Mouse (Mus musculus): ENCODE measurements around the gene Sept11. TPM values are rescaled to one million over a fixed set of nuclear protein-coding genes. Genes with fewer than 3 reads are reported as not detected.

The Sept11 gene
- total and polyA plus RNA-seq, 3 experiments = 34.9 to 245 (median 87.2) TPM

DNA sequence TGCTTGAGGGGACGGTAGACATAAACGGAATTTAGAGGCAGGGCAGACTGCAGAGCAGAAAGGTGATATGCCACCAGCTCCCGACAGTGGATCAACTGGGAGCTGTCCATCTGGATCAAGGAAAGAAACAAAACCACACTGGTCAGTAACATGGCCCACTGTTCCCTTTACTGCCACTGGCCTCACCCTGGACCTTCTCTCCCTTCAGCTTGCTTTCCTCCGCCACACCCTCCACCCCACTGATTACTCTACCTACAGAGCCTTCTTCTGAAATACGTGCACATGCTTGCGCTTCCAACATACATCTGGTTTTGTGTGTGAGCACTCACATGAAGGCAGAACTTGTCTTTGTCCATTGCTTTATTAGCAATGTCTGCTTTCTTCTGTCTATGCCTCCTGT lies 90.1 kb downstream of the Sept11 start:
- Histone ChIP-seq H3K4me3 (ENCODE audit: control insufficient read depth in 1 of 2, insufficient read depth in 1 of 2, low read depth in 2 of 2, low read length in 2 of 2) (no peak overlapping the region), H3K27ac (ENCODE audit: control insufficient read depth, low read depth, low read length) (no peak overlapping the region), H3K4me1 (ENCODE audit: control insufficient read depth in 1 of 2, insufficient read depth in 2 of 2, low read length in 2 of 2) (no peaks in the 10 kb centered on the region), H3K36me3 (ENCODE audit: control insufficient read depth in 1 of 2, insufficient read depth in 2 of 2, low read length in 2 of 2) (peaks cover 0 to 26% of the 10 kb centered on the region in 2 experiments; a peak in 2 of 4 replicates), H3K79me2 (ENCODE audit: control insufficient read depth, insufficient read depth, low read length, poor library complexity) (no peaks in the 10 kb centered on the region), H3K9me3 (replicated peaks; ENCODE audit: insufficient read depth, low read length) (no peaks in the 10 kb centered on the region), H3K9ac (ENCODE audit: control insufficient read depth, low read depth, low read length, poor library complexity, severe bottlenecking) (no peak overlapping the region), H3K27me3 (ENCODE audit: control insufficient read depth in 1 of 2, insufficient read depth in 2 of 2, low read length in 2 of 2) (no peaks in the 10 kb centered on the region)
- no peak for TF ChIP-seq USF1 (IDR thresholded peaks at IDR 0.05; ENCODE audit: low read depth, low read length)
- TF ChIP-seq ZNF384 (IDR thresholded peaks at IDR 0.05; ENCODE audit: low read depth, low read length) = no peak
- TF ChIP-seq SMC3 (IDR thresholded peaks at IDR 0.05; ENCODE audit: low read depth, low read length) = no peak
- TF ChIP-seq E2F4 (IDR thresholded peaks at IDR 0.05; ENCODE audit: borderline replicate concordance, low read depth, low read length) = no peak
- no peak for DNase-seq (ENCODE audit: low read depth, low spot score)

DNA sequence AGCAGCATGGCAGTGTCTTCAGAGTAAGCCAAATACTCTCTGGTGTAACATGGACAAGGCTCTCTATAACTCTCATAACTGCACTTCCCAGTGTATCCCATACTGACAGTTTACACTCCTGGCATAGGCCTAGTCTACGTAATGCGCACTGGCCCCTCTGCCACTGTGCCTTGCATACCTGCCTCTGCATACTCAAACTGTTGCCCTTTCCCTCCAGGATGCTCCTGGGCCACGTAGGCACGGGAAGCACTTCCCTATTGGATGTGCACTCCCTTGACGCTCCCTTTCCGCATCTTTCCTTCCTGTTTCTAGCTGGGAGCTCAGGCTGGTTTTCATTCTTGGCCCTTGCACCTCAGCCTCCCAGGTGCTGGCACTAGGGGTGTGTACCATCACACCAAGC lies 91.3 kb downstream of the Sept11 start:
- no peak for DNase-seq (ENCODE audit: low read depth, low spot score)
- no peak for TF ChIP-seq ELF1 (IDR thresholded peaks at IDR 0.05; ENCODE audit: low read depth, low read length)
- no peak for TF ChIP-seq TBP (IDR thresholded peaks at IDR 0.05; ENCODE audit: low read depth, low read length)
- H3K9me3 ChIP-seq (replicated peaks; ENCODE audit: insufficient read depth, low read length) = no peaks in the 10 kb centered on the region
- H3K27me3 ChIP-seq (ENCODE audit: control insufficient read depth in 1 of 2, insufficient read depth in 2 of 2, low read length in 2 of 2) = no peaks in the 10 kb centered on the region
- no peak overlapping the region for H3K27ac ChIP-seq (ENCODE audit: control insufficient read depth, low read depth, low read length)
- H3K36me3 ChIP-seq (ENCODE audit: control insufficient read depth in 1 of 2, insufficient read depth in 2 of 2, low read length in 2 of 2) = peaks cover 0 to 38% of the 10 kb centered on the region in 2 experiments; a peak in 2 of 4 replicates
- no peak overlapping the region for H3K9ac ChIP-seq (ENCODE audit: control insufficient read depth, low read depth, low read length, poor library complexity, severe bottlenecking)
- H3K4me3 ChIP-seq (ENCODE audit: control insufficient read depth in 1 of 2, insufficient read depth in 1 of 2, low read depth in 2 of 2, low read length in 2 of 2) = no peak overlapping the region
- H3K79me2 ChIP-seq (ENCODE audit: control insufficient read depth, insufficient read depth, low read length, poor library complexity) = no peaks in the 10 kb centered on the region
- H3K4me1 ChIP-seq (ENCODE audit: control insufficient read depth in 1 of 2, insufficient read depth in 2 of 2, low read length in 2 of 2) = no peaks in the 10 kb centered on the region

DNA sequence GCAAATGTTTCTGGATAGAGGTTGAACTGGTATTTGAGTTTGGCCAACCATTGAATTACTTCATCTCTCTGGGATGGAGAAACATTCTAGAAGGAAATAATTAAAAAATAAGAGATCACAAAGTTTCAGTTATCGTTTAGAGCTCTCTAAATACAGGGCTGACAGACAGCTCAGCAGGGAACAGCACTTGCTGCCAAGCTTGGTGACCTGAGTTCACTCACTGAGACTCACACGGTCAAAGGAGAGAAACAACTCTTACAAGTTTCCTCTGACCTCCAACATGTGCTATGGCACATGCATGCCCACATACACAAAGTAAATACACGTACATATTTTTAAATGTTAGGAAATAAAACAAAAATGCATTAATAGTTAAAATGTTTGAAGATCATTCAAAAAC lies 96.4 kb downstream of the Sept11 start:
- peaks cover 2 to 5% of the 10 kb centered on the region in 2 experiments; a peak in 3 of 4 replicates for H3K4me1 ChIP-seq (ENCODE audit: control insufficient read depth in 1 of 2, insufficient read depth in 2 of 2, low read length in 2 of 2)
- H3K27me3 ChIP-seq (ENCODE audit: control insufficient read depth in 1 of 2, insufficient read depth in 2 of 2, low read length in 2 of 2) = no peaks in the 10 kb centered on the region
- TF ChIP-seq UBTF (IDR thresholded peaks at IDR 0.05; ENCODE audit: borderline replicate concordance, insufficient read depth, low read depth, low read length) (no peak), MYC (IDR thresholded peaks at IDR 0.05; ENCODE audit: low read depth, low read length) (no peak), KAT2A (conservative IDR thresholded peaks at IDR 0.05; ENCODE audit: low read depth, low read length) (no peak), USF2 (IDR thresholded peaks at IDR 0.05; ENCODE audit: borderline replicate concordance in 1 of 2, insufficient read depth in 1 of 2, low read depth in 1 of 2, low read length in 2 of 2) (no peak), CTCF (IDR thresholded peaks at IDR 0.05 in 2 of 3, conservative IDR thresholded peaks at IDR 0.05 in 1 of 3; ENCODE audit: control insufficient read depth in 1 of 3, insufficient read depth in 1 of 3, low read depth in 2 of 3, low read length in 3 of 3, poor library complexity in 1 of 3, severe bottlenecking in 1 of 3) (no peak), ZKSCAN1 (IDR thresholded peaks at IDR 0.05; ENCODE audit: low read depth, low read length) (no peak), ELF1 (IDR thresholded peaks at IDR 0.05; ENCODE audit: low read depth, low read length) (no peak), MAX (IDR thresholded peaks at IDR 0.05; ENCODE audit: low read length) (no peak), JUND (IDR thresholded peaks at IDR 0.05; ENCODE audit: low read depth, low read length) (no peak), E2F4 (IDR thresholded peaks at IDR 0.05; ENCODE audit: borderline replicate concordance, low read depth, low read length) (no peak), GATA1 (IDR thresholded peaks at IDR 0.05; ENCODE audit: low read depth, low read length) (no peak), EP300 (IDR thresholded peaks at IDR 0.05; ENCODE audit: low read depth in 1 of 2, low read length in 2 of 2) (no peak), RCOR1 (IDR thresholded peaks at IDR 0.05; ENCODE audit: low read depth, low read length) (no peak), SIN3A (IDR thresholded peaks at IDR 0.05; ENCODE audit: low read length) (no peak), TCF12 (IDR thresholded peaks at IDR 0.05; ENCODE audit: low read depth, low read length) (no peak), ZMIZ1 (IDR thresholded peaks at IDR 0.05; ENCODE audit: low read depth, low read length) (no peak), MXI1 (IDR thresholded peaks at IDR 0.05; ENCODE audit: low read depth, low read length) (no peak), ETS1 (IDR thresholded peaks at IDR 0.05; ENCODE audit: low read depth, low read length) (no peak)
- H3K9ac ChIP-seq (ENCODE audit: control insufficient read depth, low read depth, low read length, poor library complexity, severe bottlenecking) = no peak overlapping the region
- H3K27ac ChIP-seq (ENCODE audit: control insufficient read depth, low read depth, low read length) = no peak overlapping the region
- no peak for DNase-seq (ENCODE audit: low read depth, low spot score)
- no peaks in the 10 kb centered on the region for H3K79me2 ChIP-seq (ENCODE audit: control insufficient read depth, insufficient read depth, low read length, poor library complexity)
- H3K9me3 ChIP-seq (replicated peaks; ENCODE audit: insufficient read depth, low read length) = no peaks in the 10 kb centered on the region
- no peak overlapping the region for H3K4me3 ChIP-seq (ENCODE audit: control insufficient read depth in 1 of 2, insufficient read depth in 1 of 2, low read depth in 2 of 2, low read length in 2 of 2)
- peaks cover 6 to 48% of the 10 kb centered on the region in 2 experiments for H3K36me3 ChIP-seq (ENCODE audit: control insufficient read depth in 1 of 2, insufficient read depth in 2 of 2, low read length in 2 of 2)

Measured in MEL (cell line).